Mouse (Mus musculus) layer of hippocampus, adult 8-10 months (tissue): ENCODE results near the gene Rbm15b. TPM values are rescaled to one million over a fixed set of nuclear protein-coding genes. Genes with fewer than 3 reads are reported as not detected.

Source experiments
- DNase-seq, 2 experiments: peaks; one replicate each; pipeline ENCODE4 v3.0.0; 2022; ENCODE audit warnings: low spot score in 2 of 2
- total RNA-seq, 4 experiments: library from RNA; stranded (reverse); gene quantifications; 2 replicates each; pipeline ENCODE4 v1.2.4; 2022

Gene Rbm15b
- 10 to 100 TPM; 47.6 to 54.0 (median 48.4) TPM for total RNA-seq

- peak; percentile 96 to 98 for DNase-seq
Measured at GRCm38 (mm10) chr9:106886828-106887702, at the start of gene Rbm15b. Gene Rbm15b, minus strand, starts transcription at chr9:106887428.

- no peak for DNase-seq
Measured at GRCm38 (mm10) chr9:106934998-106935397, 47.8 kb upstream of the Rbm15b start.

DNA sequence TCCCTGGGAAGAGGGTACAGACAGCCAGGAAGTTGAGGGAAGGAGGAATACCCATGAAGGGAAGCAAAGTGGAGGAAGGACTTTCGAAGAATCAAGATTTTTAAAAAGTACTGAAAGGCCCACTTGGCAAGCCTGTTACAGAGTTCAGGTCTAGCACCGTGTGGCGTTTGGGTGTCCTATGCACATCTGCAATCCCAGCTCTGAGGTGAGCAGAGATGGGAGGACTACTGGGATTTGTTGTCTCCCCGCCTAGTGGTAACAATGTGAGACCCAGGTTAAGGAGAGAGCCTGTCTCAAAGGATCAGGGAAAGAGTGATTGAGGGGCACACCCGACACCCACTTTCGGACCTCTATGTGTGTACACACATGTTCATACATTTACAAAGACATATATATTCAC lies 27.6 kb upstream of the Rbm15b start:
- no peak for DNase-seq

- DNase-seq: no peak
Measured at GRCm38 (mm10) chr9:106913759-106914158, 26.5 kb upstream of the Rbm15b start.

GRCm38 (mm10) chr9:106911624-106912023 lies 24.4 kb upstream of the Rbm15b start:
- DNase-seq: no peak

GRCm38 (mm10) chr9:106908715-106909114 lies 21.5 kb upstream of the Rbm15b start:
- DNase-seq: peak in 1 of 2 experiments; percentile 2

- peak; percentile 1 for DNase-seq
Measured at GRCm38 (mm10) chr9:106908174-106908573, 20.9 kb upstream of the Rbm15b start.

DNA sequence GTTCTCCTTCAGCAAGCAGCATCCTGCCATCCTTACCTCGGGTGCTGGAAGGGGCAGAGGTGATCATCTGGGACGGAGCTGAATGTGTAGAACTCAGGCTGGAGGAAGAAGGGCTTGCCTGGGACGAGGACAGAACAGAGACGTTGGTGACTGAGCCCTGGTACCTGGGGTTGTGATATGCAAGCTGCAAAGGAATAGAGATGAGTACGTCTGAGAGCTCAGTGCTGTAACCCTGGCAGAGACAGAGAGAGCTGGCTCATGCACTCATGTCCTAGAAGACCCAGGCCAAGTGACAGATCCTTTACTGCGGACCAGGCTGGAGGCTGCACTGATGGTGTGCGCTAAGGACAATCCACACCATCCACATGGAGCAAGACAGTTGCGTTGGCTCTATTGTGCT lies 19.4 kb upstream of the Rbm15b start:
- DNase-seq: peak; percentile 1 to 2

- DNase-seq: peak in 1 of 2 experiments; percentile 29
Measured at GRCm38 (mm10) chr9:106903791-106904134, 16.5 kb upstream of the Rbm15b start.

GRCm38 (mm10) chr9:106903099-106903790 lies 16.0 kb upstream of the Rbm15b start:
- peak in 1 of 2 experiments; percentile 1 for DNase-seq

DNA sequence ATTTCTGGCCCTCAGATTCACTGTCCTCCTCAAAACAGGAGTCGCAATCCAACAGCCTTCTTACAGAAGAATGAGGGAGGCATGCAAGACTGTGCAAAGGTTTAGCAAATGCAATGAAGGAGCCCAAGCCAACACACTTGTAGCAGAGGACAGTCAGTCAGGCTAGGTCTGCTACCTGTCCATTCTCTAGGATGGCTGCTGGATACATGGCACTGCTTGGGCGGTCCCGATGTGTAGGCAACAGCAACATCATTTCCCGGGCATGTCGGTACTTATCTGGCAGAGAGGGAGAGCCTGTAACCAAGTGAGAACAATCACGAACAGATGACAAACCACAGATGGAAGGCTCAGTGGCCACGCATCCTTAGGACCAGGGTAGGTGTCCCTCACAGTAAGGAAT lies 14.4 kb upstream of the Rbm15b start:
- no peak for DNase-seq

DNA sequence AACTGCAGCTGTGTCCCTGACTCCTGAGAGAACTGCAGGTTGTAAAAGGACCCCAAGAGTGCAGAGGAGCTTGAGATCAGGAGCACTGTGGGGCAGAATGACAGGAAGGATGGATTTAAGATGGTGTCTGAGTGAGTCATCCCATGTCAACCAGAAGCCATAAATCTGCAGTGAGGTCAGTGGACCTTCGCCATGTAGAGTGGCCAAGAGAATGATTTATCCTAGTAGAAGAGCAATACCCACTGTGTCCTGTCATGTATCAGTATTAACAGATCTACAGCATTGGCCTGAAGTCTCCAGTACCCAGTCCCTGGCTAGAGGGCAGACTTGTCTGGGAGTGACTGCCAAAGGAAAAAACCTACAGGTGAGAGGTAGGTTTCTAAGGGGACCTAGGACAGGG lies 11.7 kb upstream of the Rbm15b start:
- no peak for DNase-seq

DNA sequence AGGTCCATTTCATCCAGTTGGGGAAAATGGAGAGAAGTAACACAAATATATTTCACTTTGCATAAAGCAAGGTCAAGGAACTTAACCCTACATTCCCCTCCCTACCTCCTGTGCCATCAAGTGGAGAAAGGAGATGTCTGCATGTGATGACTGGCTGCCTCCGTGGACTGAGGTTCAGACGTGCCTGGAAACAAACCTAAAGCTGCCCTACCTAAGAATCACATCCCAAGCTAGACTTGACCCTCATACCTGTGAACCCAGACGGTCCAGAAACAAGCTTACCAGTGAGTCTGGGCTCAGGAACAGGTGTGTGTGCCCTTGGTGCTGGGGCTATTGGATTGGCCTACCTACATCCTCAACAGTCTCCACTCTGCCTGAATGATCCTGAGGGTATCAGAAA lies 6.1 kb upstream of the Rbm15b start:
- no peak for DNase-seq

GRCm38 (mm10) chr9:106892552-106892875 lies 5.3 kb upstream of the Rbm15b start:
- no peak for DNase-seq

GRCm38 (mm10) chr9:106891829-106892551 lies 4.8 kb upstream of the Rbm15b start, which contains the start of gene Manf:
Gene Manf, minus strand, starts transcription at chr9:106891979.
- DNase-seq: peak; percentile 98 to 99

- no peak for DNase-seq
Measured at GRCm38 (mm10) chr9:106891341-106891741, 4.1 kb upstream of the Rbm15b start.

DNA sequence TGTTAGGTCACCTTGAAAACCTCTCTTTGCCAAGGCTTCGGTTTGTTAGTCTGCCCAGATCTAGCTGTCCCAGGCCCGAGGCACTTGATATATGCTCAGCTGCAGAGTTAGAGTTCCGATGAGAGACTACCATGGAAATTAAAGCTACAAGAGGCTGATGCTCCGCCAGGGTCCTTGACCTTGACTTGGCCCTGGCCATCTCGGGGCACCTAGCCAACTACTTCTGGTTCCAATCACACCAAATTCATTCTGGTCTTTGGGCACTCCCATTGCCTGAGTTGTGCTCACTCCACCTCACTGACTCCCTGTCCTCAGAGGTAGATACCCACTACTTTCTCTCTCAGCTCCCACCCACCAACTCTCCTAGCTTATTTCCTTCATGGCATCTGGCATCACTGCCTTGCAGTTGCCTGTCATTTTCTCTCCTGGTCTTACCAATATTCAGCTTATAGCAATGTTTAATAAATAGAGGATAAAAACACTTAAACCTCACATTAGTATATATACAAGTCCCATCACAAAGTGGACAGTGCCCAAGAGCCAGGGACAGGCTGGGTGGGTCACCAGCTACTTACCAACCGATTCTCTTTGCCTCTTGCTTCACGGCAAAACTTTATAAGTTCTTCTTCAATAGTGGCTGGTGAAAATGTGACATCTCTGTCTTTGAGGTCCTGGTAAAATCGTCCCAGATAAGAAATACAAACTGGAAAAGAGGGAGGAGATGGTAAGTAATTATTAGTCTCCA lies 3.4 kb upstream of the Rbm15b start:
- no peak for DNase-seq

GRCm38 (mm10) chr9:106889321-106889720 lies 2.1 kb upstream of the Rbm15b start:
- no peak for DNase-seq

GRCm38 (mm10) chr9:106888346-106888745 lies 1.1 kb upstream of the Rbm15b start:
- DNase-seq: no peak

DNA sequence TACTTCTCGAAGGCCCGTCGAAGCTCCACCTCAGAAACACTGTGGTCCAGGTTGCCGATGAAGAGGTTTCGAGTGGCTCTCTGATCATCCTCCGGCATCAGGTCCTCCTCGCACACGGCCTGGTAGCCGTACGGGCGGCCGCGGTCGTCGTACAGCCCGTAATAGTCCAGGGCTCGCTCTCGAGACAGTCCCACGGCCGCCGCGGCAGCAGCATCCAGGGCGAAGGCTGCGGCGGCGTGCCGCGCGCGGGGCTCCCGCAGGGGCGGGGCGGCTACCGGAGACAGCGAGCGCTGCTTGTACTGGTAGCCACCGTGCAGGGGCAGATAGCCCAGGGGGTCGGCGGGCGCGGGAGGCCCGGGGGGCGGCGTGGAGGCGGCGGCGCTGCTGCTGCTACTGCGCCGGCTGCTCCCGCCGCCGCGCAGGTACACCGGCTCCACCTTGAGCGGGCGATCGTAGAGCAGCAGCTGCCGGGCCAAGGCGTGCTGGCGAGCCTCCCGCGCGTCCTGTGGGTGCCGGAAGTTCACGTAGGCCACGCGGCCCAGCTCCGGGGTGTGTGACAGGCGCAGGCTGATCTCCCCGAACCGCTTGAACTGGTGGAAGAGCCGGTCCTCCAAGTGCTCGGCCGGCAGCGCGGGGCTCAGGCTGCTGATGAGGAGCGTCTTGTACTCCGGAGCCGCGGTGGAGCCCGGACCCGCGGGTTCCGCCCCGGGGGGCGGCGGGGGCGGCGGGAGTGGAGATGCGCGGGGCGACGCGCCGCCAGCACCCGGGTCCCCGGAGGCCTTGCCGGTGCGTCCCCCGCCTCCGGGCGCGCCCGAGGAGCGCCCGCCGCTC lies 1.1 kb downstream of the Rbm15b start:
- no peak for DNase-seq
